ENCODE assay signal across 26 mouse cellular contexts in genomic region chr2:97080156-97080555, GRCm38 (mm10).
DNase-seq lines count a peak whose midpoint lies in the region; ATAC-seq lines count a peak whose summit lies in the region.
"Had no signal": no experiment of that assay in that cellular context is flagged by ENCODE, and none has a peak within 500 bp of the region (broad histone marks: within the 10 kb centered on the region; RNA-seq: fewer than 3 reads in every experiment).

No protein-coding gene starts in this region.

- no peak for ATAC-seq in hindbrain, embryonic 11.5 days (ENCODE audit: low FRiP score)
- ATAC-seq in hindbrain, embryonic 14.5 days (ENCODE audit: low FRiP score): no peak
- ATAC-seq: forebrain, postnatal 0 days; hindbrain, embryonic 16.5 days had no signal

- WGBS in hindbrain, embryonic 11.5 days: 43% methylated on average over 1 of the region's 1 CpGs
- WGBS in hindbrain, embryonic 14.5 days: 28% methylated on average over 1 of the region's 1 CpGs

- peak; percentile 2 for DNase-seq in embryo, embryonic 10.5 days (ENCODE audit: low spot score)
- no peak for DNase-seq in embryo, embryonic 10 days (ENCODE audit: low spot score)
- DNase-seq in hindbrain, embryonic 11.5 days (ENCODE audit: low spot score): peak; percentile 3
- no peak for DNase-seq in hindbrain, embryonic 14.5 days (ENCODE audit: low spot score)
- DNase-seq in Muller cell, postnatal 12 days (ENCODE audit: inconsistent ontology term): peak; percentile 83
- peak; percentile 6 for DNase-seq in retina, postnatal 7 days (ENCODE audit: low read depth, low spot score)
- DNase-seq in thymus, postnatal 10 days (ENCODE audit: low spot score in 2 of 2): no peak
- DNase-seq: adrenal gland, postnatal 25 days; cerebellum, adult 18-20 months; cerebellum, postnatal 25 days; forebrain, postnatal 0 days; heart, adult 2 months; kidney, adult 18-20 months; kidney, postnatal 4 days; liver, embryonic 13.5 days; lung, adult 18-20 months; lung, postnatal 14 days; right cerebral cortex, postnatal 14 days; thymus, postnatal 14 days had no signal

- no peaks in the 10 kb centered on the region for H3K36me3 ChIP-seq in hindbrain, embryonic 11.5 days (ENCODE audit: control insufficient read depth, insufficient read depth, low read length)
- no peaks in the 10 kb centered on the region for H3K36me3 ChIP-seq in hindbrain, embryonic 14.5 days (replicated peaks; ENCODE audit: control insufficient read depth, insufficient read depth)
- H3K36me3 ChIP-seq: heart, embryonic 12.5 days; limb, embryonic 13.5 days; liver, embryonic 13.5 days; midbrain, embryonic 12.5 days; neural tube, embryonic 12.5 days had no signal

- no peaks in the 10 kb centered on the region for H3K27me3 ChIP-seq in hindbrain, embryonic 11.5 days (ENCODE audit: control insufficient read depth, insufficient read depth, low read length)
- H3K27me3 ChIP-seq in hindbrain, embryonic 14.5 days (ENCODE audit: control insufficient read depth, insufficient read depth, low read length): no peaks in the 10 kb centered on the region
- H3K27me3 ChIP-seq: heart, embryonic 12.5 days; limb, embryonic 13.5 days; liver, embryonic 13.5 days; midbrain, embryonic 12.5 days; neural tube, embryonic 12.5 days had no signal

- no peak overlapping the region for H3K27ac ChIP-seq in hindbrain, embryonic 11.5 days (ENCODE audit: low read depth, low read length)
- H3K27ac ChIP-seq in hindbrain, embryonic 14.5 days: no peak overlapping the region
- H3K27ac ChIP-seq: heart, adult 2 months; kidney, postnatal 0 days; limb, embryonic 13.5 days; liver, embryonic 13.5 days; midbrain, embryonic 12.5 days; neural tube, embryonic 12.5 days had no signal

- H3K9ac ChIP-seq in hindbrain, embryonic 11.5 days (ENCODE audit: low read depth, low read length): no peak overlapping the region
- no peak overlapping the region for H3K9ac ChIP-seq in hindbrain, embryonic 14.5 days
- H3K9ac ChIP-seq: forebrain, postnatal 0 days; heart, embryonic 12.5 days; limb, embryonic 13.5 days; liver, embryonic 13.5 days; midbrain, embryonic 12.5 days; neural tube, embryonic 12.5 days had no signal

- no peaks in the 10 kb centered on the region for H3K4me1 ChIP-seq in hindbrain, embryonic 11.5 days (replicated peaks; ENCODE audit: control insufficient read depth, insufficient read depth, low read length)
- H3K4me1 ChIP-seq in hindbrain, embryonic 14.5 days (replicated peaks; ENCODE audit: control insufficient read depth, insufficient read depth, low read length): no peaks in the 10 kb centered on the region
- H3K4me1 ChIP-seq: heart, embryonic 12.5 days; limb, embryonic 13.5 days; liver, embryonic 13.5 days; midbrain, embryonic 12.5 days; neural tube, embryonic 12.5 days had no signal

- H3K4me2 ChIP-seq in hindbrain, embryonic 11.5 days (replicated peaks; ENCODE audit: low read depth, low read length): no peak overlapping the region
- H3K4me2 ChIP-seq in hindbrain, embryonic 14.5 days (replicated peaks): no peak overlapping the region
- H3K4me2 ChIP-seq: heart, embryonic 12.5 days; limb, embryonic 13.5 days; liver, embryonic 13.5 days; midbrain, embryonic 12.5 days; neural tube, embryonic 12.5 days had no signal

- H3K4me3 ChIP-seq in hindbrain, embryonic 11.5 days (ENCODE audit: low read depth, low read length): no peak overlapping the region
- no peak overlapping the region for H3K4me3 ChIP-seq in hindbrain, embryonic 14.5 days (replicated peaks; ENCODE audit: low read length)
- H3K4me3 ChIP-seq: heart, adult 2 months; heart, embryonic 12.5 days; limb, embryonic 13.5 days; liver, embryonic 13.5 days; midbrain, embryonic 12.5 days; myocyte; neural tube, embryonic 12.5 days had no signal

- H3K9me3 ChIP-seq in hindbrain, embryonic 11.5 days (ENCODE audit: control insufficient read depth, low read length): no peaks in the 10 kb centered on the region
- H3K9me3 ChIP-seq in hindbrain, embryonic 14.5 days (ENCODE audit: control insufficient read depth, low read length): no peaks in the 10 kb centered on the region
- H3K9me3 ChIP-seq: heart, embryonic 12.5 days; limb, embryonic 13.5 days; liver, embryonic 13.5 days; midbrain, embryonic 12.5 days; neural tube, embryonic 12.5 days had no signal

Comparison
In these comparisons a context has a peak if more than half of its experiments do, and no peak if none do; other contexts are left out.
1. DNase-seq: peak in embryo, embryonic 10.5 days (single experiment), hindbrain, embryonic 11.5 days (single experiment), Muller cell, postnatal 12 days (single experiment) and retina, postnatal 7 days (single experiment); none in embryo, embryonic 10 days (single experiment), hindbrain, embryonic 14.5 days (single experiment) and thymus, postnatal 10 days (0 of 2).